Mouse (Mus musculus) CH12F3 (cell line): Measurements from ENCODE around the gene Ppp4r3a.
"Not testable (repeated sequence)": the region's sequence is repeated elsewhere in the genome, so short reads cannot be mapped to it uniquely, and the experiment has no call there.

Experiments
- in situ Hi-C: fragments of 300-500 bp; cut with MboI; formaldehyde crosslinking; loops from 2 replicates; pipeline ENCODE4 v1.14.3; 2020; ENCODE audit warnings: low sequenced_read_pairs

The Ppp4r3a gene

GRCm38 (mm10) chr12:101014549-101015164 lies 68.8 kb downstream of the Ppp4r3a start:
- in situ Hi-C loops: no loop called here

DNA sequence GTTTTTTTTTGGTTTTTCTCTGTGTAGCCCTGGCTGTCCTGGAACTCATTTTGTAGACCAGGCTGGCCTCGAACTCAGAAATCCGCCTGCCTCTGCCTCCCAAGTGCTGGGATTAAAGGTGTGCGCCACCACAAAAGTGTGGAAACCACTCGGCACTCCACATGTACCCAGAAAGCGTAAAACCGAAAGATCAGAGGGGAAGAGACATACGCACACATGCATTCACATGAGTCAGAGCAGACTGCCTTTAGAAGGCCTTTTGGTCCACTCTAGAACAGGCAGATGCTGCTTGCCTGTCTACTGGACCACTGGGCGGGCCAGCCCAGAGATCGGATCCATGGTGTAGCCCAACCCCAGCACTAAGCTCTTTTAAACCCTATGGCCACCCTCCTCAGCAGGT lies 69.8 kb downstream of the Ppp4r3a start:
- in situ Hi-C loops: not testable (repeated sequence)

GRCm38 (mm10) chr12:101013078-101013665 lies 70.3 kb downstream of the Ppp4r3a start:
- in situ Hi-C loops: no loop called here

DNA sequence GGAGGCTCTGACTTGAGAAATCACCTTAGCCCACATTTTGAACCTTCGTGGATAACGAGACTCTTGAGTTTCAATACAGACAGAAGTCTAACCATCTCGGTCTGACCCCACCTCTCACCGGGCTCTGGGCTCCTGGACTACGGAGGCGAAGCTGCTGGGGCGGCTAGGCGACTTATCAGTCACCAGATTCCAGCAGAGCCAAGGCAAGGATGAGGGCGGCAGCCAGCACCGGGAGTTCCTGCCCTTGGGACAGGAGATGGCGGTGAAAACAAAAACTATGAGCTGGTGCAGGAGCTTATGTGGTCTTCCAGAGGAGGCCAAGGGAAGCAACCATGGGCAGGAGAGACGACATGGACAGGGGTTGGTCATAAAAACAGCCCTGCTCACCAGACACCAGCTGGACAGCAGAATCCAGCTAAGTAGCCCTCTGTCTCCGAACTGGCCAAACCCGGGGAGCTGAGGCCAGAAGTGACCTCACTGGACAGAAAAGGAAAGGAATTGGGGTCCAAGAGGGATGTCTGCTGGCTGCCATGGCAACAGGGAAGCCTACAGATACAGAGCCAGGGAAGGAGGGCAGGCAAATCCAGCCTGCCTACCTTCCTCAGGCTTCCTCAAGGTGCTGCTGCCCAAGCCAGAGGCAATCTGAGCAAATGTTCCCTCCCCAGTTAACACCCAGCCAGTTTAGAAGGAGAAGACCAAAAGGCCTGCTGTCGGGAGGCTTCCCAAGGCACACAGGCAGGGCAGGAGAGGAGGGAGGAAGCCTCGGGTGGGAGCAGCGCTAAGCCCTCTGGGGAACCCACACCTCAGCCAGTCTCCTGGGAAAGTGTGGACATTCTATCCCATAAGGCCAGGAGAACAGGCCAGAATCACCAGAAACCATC lies 71.1 kb downstream of the Ppp4r3a start:
- in situ Hi-C loops: no loop called here

- in situ Hi-C loops: no loop called here
Measured at GRCm38 (mm10) chr12:101011017-101011416, 72.5 kb downstream of the Ppp4r3a start.

GRCm38 (mm10) chr12:101010148-101010920 lies 73.2 kb downstream of the Ppp4r3a start:
- in situ Hi-C loops: no loop called here

GRCm38 (mm10) chr12:101009225-101009624 lies 74.3 kb downstream of the Ppp4r3a start:
- in situ Hi-C loops: no loop called here

DNA sequence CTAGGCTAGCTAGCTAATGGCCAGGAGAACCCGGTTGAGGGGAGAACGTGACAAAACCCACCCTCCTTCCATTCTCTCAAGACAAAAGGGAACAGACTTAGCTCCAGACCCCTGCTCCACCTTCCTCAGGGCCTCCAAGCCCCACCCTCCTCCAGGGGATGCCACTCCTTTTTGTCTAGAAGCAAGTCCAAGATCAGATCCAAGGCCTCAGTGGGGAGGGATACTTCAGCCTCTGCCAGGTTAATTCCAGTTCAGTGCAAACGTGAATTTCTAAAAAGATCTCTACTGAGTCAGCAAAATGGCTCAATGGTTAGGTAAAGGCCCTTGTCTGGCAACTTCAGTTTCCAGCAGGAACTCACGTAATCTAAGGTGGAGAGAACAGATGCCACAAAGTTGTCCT lies 74.9 kb downstream of the Ppp4r3a start:
- in situ Hi-C loops: no loop called here

DNA sequence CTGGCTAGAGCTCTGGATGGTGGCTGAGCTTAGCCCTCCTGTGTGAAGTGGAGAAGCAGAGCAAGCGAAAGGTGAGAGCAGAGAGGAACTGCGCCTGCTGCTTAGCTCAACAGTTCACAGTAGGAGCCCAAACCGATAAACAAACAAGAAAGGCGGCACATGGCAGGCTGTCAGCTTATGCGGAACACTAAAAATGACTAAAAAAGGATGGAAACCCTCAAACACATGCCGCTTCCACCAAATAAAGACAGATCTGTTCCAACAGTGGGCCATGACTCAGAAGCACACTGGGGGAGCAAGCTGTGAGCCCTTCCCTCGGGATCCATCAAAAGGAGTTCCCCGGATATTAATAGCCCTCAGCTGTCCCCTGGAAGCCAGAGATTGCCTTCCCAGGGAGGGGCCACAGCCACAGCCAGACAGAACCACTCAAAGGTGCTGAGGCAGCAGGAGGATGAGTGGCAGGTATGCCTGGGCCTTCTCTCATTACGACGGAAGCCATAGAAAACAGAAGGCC lies 75.5 kb downstream of the Ppp4r3a start:
- in situ Hi-C loops: no loop called here

GRCm38 (mm10) chr12:101007427-101007826 lies 76.1 kb downstream of the Ppp4r3a start:
- in situ Hi-C loops: no loop called here

DNA sequence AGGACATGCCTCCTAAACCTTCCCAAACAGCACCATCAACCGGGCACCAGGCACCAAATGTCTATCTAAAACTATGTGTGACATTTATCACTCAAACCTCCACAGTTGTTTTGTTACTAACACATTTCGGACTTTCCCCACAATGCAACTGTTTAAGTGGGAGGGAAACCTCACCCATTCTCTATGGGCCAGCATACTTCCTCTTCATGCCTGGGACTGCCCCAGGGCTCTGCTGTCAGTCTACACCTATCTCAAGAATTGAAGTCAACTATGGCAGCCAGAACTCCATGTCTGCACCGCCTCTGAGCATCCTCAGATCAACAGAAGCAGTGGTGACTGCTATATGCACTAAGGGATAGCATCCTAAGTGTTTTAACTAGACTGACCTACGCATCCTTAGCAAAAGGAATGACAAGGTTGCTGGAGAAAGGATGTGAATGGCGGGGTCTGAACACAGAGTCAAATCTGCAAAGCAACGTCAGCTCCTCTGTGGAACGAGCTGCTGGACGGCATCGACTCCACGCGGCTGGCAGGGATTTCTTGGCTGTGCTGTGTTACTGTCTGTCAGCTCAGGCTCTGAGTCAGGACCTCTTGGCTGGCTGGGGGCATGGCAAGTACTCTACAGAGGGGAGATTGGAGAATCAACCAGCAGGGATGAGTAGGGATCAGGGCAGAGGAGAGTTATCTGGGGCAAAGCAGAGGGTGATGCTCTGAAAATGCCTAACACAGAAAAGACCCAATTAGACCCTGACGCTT lies 77.7 kb downstream of the Ppp4r3a start:
- in situ Hi-C loops: no loop called here

GRCm38 (mm10) chr12:101004982-101005381 lies 78.5 kb downstream of the Ppp4r3a start:
- in situ Hi-C loops: no loop called here

- in situ Hi-C loops: no loop called here
Measured at GRCm38 (mm10) chr12:101002801-101003513, 80.5 kb downstream of the Ppp4r3a start.

DNA sequence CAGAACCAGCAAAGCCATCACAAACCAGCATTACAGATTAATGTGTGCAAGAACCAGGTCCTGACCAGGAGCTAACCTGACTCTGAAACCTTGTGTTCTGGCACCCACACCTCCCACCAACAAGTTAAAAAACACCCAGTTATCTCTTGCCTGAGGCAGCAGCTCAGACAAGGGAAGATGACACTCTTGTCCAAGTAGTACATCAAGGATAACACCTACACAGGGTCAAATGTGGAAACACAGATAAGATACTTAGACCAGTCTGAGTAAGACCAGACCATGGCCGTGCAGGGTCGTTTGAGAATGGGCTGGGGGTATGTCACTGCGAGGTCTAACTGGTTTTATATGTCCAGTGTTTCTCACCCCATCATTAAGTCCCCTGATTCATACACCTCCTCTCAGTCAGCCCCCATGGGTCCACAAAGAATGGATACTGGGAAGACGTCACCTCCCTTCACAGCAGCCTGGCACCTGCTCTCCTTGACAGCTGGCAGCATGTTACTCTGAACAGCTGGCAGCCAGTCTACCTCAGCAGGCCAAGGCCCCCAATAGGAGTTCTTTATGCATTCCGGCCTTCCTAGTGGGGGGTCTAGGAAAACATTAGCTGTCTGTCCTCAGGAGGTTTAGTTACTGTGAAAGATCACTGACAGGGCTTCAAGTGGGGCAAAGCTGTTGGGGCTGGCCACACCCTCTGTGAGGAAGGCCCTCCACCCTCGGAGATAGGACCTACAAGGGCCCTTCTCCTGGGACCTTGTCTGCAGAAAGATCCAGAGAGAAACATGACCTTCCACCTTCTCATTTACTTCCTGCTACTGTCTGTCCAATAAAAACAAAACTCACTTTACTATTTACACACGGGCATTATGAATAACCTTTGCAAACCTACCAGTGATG lies 84.2 kb downstream of the Ppp4r3a start:
- in situ Hi-C loops: no loop called here

- in situ Hi-C loops: no loop called here
Measured at GRCm38 (mm10) chr12:100998564-100998962, 84.9 kb downstream of the Ppp4r3a start.

GRCm38 (mm10) chr12:100997830-100998563 lies 85.5 kb downstream of the Ppp4r3a start:
- in situ Hi-C loops: no loop called here

DNA sequence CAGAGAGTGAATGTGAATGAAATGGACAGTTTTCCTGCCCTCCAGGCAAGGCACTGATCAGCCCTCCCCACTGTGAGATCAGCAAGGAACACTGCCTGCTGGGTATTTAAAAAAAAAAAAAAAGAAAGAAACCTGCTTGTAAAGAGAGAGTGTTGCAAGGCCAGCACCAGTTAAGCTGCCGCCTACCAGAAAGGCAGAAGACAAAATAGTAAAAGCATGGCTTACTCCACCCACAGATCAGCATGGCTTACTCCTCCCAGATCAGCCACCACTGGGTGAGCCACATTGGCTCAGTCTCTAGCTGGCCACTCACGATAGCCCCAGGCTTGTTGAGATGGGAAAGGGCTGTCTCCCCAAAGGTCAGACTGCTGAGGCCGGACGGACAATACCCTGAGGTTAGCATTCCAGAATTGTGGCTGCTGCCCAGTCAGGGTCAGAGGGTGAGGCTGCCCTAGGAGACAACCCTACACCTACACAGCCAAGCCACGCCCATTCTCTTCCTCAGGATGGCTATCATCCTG lies 87.1 kb downstream of the Ppp4r3a start:
- in situ Hi-C loops: no loop called here
